Mouse (Mus musculus) WW6 (cell line): Measurements from ENCODE around the gene Rhbdl1.
A peak's percentile ranks its signal among the peaks of the same experiment; 100 is the strongest.
"Not testable (repeated sequence)": the region's sequence is repeated elsewhere in the genome, so short reads cannot be mapped to it uniquely, and the experiment has no call there.

ENCODE experiments used
- DNase-seq: peaks from one replicate; pipeline ENCODE4 v3.0.0-alpha.2; 2013; ENCODE audit warnings: low read depth, low spot score

The Rhbdl1 gene

GRCm38 (mm10) chr17:25872676-25873075, 35.6 kb upstream of the Rhbdl1 start:
- no peak for DNase-seq

DNA sequence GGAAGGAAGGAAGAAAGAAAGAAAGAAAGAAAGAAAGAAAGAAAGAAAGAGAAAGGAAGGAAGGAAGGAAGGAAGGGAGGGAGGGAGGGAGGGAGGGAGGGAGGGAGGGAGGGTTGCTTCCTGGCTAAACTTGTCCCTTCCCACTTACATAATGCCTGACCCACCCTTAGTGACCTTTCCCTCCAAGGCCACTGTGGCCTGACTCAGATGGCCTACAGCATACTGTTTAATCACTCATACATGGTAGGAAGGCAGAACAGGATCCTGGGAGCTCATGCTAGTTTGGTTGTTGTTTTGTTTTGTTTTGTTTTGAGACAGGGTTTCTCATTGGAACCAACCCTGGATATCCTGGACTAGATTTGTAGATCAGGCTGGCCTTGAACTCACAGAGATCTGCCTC, 34.5 kb upstream of the Rhbdl1 start:
- DNase-seq = not testable (repeated sequence)

DNA sequence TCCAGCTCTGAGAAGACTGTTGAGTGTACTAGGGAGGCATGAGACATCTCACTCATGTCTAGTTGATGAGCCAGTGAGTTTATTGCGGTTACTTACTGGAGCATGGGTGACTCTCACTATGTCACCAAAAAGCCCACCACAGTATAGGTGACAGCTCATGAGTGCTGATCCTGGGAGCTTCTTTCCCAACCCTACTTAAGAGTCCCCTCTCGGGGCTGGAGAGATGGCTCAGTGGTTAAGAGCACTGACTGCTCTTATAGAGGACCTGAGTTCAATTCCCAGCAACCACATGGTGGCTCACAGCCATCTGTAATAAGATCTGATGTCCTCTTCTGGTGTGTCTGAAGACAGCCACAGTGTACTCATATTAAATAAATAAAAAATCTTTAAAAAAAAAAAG, 32.9 kb upstream of the Rhbdl1 start:
- DNase-seq = no peak

GRCm38 (mm10) chr17:25869498-25869897, 32.4 kb upstream of the Rhbdl1 start:
- DNase-seq = no peak

DNA sequence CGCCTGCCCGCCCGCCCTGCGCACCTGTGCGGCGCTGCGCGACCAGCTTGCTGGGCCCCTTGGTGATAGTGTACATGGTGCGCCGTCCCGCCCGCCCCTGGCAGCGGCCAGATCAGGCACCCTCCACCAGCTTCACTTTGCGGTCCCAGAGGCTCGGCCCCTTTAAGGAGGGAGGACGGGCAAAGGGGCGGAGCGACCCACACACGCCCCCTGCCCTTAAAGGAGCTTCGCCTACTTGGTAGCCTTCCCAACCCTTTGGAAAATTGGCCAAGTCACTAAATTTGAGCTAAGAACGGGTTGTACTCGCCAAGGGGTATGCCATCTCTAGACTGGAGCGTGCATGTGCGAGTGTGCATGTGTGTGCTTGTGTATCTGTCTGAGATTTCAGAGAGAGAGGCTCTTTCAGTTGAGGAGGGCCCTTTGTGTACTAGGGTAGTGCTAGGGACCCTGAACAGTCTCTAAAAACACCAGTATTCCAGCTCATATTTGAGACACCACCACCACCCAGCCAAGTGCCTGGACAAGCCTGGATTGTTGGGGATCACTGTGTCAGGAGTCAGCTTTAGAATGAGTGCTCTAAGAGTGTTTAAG, 31.6 kb upstream of the Rhbdl1 start, which contains the start of gene Mcrip2:
Mcrip2 (minus strand) TSS at position 164 of the 591 bp plus-strand sequence.
- DNase-seq = no peak

DNA sequence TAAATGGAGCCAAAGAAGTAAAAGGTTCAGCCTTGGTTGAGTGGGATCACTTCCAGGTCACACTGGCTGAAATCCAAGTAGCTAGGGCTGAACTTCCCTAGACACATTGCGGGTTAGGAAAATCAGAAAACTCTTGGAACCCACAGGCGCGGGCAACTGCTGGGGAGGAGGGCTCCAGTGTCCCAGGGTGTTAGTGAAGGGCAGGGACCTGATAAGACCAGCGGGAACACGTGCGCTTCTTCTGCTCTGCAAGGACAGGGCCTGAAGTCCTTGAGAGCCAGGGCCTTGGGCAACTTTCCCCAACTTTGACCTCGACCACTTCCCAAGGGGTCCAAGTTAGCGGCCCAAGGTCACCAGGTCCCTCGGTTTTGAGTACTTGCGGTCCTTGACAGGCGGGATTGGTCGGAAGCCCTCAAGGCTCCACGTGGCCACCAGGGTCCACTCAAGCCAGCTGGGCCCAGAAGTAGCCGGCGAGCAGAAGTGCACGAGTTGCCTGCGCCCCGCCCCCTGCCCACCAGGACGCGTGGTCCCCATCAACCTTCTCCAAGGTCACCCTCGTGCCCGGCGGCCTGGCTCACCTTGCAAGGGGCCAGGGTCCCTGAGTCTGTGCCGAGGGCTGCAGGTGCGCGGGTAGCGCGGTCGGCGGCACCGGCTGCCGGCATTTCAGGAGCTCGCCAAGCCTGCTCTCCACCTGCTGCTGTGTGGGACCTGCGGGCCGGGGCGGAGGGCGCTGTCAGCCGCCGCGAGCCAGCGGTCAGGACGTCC, 30.9 kb upstream of the Rhbdl1 start:
- no peak for DNase-seq

DNA sequence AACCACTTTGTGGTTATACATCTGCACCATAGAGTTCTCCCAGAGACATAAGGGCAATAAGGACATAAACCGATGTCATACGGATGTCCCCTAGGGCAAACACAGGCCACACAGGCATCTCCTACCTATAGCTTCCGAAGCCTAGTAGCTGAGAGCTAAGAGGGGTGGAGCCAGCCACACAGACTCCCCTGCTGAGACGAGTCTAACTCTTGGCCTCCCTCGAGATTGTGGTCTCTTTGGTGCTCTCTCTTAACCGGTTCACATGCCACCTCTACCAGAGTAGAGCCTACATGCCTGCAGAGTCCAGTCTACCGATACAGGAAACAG, 30.4 kb upstream of the Rhbdl1 start:
- DNase-seq = no peak

GRCm38 (mm10) chr17:25866172-25866571, 29.1 kb upstream of the Rhbdl1 start:
- DNase-seq = no peak

- no peak for DNase-seq
Observed at GRCm38 (mm10) chr17:25865288-25865687, 28.2 kb upstream of the Rhbdl1 start.

- no peak for DNase-seq
Observed at GRCm38 (mm10) chr17:25864311-25864710, 27.2 kb upstream of the Rhbdl1 start.

DNA sequence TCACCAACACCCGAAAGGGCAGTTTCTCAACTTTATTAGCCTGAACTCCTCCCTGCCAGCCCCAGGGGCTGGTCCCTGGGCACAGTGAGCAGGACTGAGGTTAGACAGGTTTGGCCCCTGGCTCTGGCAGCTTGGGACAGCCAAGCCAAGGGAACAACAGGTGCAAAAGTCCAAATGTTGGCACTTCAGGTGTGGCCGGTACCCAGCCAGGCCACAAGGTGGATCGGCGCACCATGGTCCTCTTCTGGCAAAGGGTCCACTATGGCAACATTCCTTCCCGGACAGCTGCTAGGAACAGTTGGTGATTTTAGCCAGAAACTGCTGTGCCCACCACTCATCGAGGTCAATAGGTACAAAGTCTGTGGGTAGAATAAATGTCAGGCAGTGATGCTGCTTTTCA, 26.6 kb upstream of the Rhbdl1 start:
- DNase-seq = no peak

DNA sequence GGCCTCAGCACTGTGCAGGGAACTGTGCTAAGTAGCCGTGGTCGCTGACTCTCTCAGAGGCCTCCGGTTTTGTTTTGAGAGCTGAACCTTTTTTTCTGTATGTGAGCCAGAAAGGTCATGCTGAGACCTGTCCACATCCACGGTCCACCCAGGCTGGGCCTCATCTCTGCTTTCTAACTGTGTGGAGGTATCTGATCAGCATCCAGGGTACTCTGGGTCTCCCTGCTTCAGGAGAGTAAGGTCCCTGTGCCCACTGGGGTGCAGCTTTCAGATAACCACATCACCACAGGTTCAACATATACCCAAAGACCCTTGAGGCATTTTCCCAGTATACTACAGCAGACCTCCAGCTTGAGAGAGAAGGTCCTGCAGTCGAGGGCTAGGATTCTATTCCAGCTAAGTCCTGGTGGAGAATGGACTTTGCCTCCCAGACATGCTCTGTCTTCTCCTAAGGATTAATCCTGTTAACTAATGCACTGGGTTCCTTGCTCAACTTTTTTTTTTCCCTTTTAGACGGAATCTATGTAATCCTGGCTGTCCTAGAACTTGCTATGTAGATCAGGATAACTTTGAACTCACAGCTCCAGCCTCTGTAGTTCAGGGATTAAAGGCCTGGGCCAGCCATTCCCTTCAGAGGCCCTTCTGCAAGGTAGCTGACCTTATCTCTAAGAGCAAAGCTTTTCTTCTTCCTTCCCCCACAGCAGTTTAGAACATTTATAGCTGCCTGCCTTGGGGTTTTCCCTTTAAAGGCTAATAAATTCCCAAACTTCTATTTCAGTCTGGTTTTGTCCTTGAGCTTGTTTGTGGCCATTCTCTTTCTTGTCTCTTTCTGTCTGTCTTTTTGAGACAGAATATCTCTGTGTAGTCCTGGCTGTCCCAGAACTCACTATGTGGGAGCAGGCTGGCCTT, 24.9 kb upstream of the Rhbdl1 start:
- no peak for DNase-seq

DNA sequence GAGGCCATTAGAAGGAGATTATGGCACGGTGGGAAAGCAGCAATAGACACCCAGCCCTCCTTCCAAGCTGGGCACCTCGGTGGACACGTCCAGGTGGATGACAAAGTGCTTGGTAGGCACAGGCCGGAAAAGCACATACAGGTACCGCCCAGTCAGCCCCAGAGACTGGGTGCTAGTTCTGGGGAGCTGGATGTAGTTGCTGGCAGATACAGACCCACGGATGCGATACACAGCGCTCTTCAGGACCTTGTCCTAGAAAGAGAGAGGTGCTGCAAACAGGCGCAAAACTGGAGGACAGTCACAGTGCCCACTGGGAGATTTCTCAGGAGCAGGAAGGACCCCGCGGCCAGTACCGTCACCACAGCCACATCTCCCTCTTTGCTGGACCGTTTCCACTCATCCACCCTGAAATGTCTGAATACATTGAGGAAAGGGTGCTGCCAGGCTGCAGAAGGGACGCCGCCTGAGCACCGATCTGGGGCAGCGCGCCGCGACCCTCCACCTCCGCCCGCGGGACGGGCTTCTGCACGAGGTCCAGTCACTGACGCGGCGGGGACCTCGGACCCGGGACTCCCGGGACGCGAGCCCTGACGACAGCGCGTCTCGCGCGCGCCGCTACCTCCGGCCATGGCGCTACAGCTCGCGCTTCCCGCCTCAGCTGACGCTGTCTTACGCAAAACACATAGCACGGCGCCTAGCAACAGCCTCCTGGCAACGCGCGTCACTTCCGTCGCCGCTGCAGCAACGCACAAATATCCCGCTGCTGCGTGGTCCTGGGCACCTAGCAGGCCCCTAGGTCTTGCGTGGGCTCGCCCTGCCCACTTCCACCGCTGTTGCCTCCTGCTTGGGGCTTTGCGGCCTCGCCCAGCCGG, 24.0 kb upstream of the Rhbdl1 start, which contains the start of gene Wdr90:
Wdr90 (minus strand) TSS at position 670 of the 872 bp plus-strand sequence.
- DNase-seq = no peak

DNA sequence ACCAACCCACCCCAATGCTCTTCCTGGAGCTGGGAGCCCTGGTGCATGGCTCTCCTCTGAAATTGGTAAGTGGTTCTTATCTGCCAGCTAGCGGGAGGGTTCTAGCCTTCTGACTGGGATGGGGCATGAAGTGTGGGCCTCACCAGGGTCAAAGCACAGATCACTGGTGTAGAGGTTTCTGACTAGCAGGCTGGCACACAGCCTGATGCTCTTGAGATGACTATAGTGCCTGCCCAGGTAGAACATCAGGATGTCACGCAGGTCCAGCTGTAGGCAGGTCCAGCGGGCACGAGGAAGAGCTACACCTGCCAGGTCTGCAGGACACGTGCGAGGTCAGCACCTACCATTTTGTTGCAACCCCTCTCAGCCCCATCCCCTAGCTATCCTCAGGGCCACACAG, 23.1 kb upstream of the Rhbdl1 start:
- no peak for DNase-seq

- DNase-seq = peak; percentile 67
Observed at GRCm38 (mm10) chr17:25844396-25844901, 7.4 kb upstream of the Rhbdl1 start, which contains the start of gene Rhot2. Gene Rhot2, minus strand, starts transcription at chr17:25844851.

- DNase-seq = no peak
Observed at GRCm38 (mm10) chr17:25843636-25844395, 6.7 kb upstream of the Rhbdl1 start.

DNA sequence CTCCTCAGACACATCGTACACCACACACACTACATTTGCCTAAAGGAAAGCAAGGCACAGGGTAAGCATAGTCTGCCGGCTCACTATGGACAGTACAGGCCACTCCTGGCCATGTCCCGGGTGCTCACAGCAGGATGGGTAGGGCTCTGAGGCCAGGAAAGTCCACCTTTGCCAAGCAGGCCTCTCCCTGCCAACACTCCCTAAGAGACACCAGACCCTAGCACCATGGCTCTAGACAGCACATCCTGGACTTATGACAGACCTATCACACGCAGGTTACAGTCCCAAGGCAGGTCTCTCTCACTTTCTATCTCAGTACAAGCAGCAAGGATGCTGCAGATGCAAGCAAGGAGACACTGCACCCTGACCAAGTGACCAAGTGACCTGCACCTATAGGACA, 6.0 kb upstream of the Rhbdl1 start:
- no peak for DNase-seq

DNA sequence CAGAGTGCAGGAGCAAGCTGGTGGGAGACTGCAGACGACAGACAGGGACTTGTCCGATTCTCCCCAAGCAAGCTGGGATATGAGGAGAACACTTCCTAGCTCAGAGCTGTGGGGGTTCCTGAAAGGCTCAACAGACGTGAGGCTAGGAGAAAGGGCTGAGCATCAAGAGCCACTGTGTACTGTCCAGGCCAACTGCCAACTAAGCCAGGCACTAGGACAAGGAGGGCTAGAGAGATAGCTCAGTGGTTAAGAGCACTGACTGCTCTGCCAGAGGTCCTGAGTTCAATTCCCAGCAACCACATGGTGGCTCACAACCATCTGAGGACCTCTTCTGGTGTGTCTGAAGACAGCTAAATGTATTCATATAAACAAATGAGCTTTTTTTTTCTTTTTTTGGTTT, 5.4 kb upstream of the Rhbdl1 start:
- DNase-seq = no peak

GRCm38 (mm10) chr17:25841117-25841880, 4.2 kb upstream of the Rhbdl1 start, which contains the start of gene Gm20683:
Gene Gm20683, minus strand, starts transcription at chr17:25841763.
- no peak for DNase-seq
